Mouse (Mus musculus): Measurements from ENCODE around the gene Gpr165. TPM values are rescaled to one million over a fixed set of nuclear protein-coding genes. Genes with fewer than 3 reads are reported as not detected.

The Gpr165 gene
- polyA plus RNA-seq (2014; fragmentation: Nextera tagmentation; extraction: Ambion mirVana): 3.7 and 4.7 TPM in 2 replicates

DNA sequence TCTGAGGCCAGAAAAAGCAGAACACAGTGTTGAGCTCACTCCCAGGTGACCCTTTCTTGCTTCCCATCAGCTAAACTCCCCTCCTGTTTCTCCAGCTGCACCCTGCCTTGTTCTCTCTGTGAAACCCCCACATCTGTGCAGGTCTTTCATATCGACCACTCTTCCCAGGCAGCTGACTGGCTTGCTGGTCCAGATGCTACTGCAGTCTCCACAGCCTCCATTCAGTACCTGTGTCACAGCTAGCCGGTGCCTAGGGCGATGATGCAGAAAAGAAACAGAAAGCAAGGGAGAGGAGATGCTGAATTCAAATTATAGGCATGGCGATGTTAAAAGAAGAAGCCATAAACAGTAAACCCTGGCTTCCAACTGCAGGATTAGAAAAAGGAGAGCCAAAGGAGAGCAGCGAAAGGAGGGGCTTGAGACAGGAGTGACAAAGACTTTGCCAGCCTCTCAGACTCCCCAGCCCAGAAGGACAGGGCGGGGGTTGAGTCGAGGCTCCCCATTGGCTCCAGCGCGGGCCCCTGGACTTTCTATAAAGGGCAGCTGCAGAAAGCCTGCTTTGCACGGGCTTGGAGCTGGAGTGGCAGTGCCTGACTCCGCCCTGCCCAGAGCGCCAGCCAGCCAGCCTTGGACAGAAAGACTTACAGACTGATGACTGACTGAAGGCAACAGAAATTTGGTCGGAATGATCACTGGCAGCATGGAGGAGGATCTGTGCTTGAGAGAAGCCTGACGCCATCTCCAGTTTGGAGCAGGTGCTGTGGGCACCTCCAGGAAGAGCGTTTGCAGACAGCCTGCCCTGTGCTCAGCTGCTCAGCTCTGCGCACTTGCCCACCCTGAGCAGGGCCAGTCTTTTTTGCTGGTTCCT is at the start of gene Gpr165:
Gene Gpr165 (plus strand): TSS at position 535 of the 868 bp plus-strand sequence.
- DNase-seq (ENCODE audit: low spot score): peak; percentile 71
- peak within 1 kb of the TSS; percentile 31 for H3K4me3 ChIP-seq (ENCODE audit: low read depth, low read length)
- H3K36me3 ChIP-seq (ENCODE audit: control insufficient read depth, insufficient read depth, low read length): no peaks in the 10 kb centered on the region
- H3K27ac ChIP-seq (ENCODE audit: low read depth, low read length): no peak within 1 kb of the TSS
- ATAC-seq: peak; percentile 99
- WGBS: 35% methylated on average over 16 of the region's 16 CpGs
- H3K9ac ChIP-seq (ENCODE audit: low read length): peak within 1 kb of the TSS; percentile 60
- no peaks in the 10 kb centered on the region for H3K9me3 ChIP-seq (replicated peaks; ENCODE audit: control insufficient read depth, low read length)
- no peaks in the 10 kb centered on the region for H3K27me3 ChIP-seq (replicated peaks; ENCODE audit: control insufficient read depth, insufficient read depth, low read length)
- peak within 1 kb of the TSS; percentile 51 for H3K4me2 ChIP-seq (ENCODE audit: low read length)
- H3K4me1 ChIP-seq (ENCODE audit: control insufficient read depth, insufficient read depth, low read length): no peaks in the 10 kb centered on the region

GRCm38 (mm10) chrX:96674871-96675270 is 38.4 kb upstream of the Gpr165 start:
- no peak overlapping the region for H3K27ac ChIP-seq (ENCODE audit: low read depth, low read length)
- no peaks in the 10 kb centered on the region for H3K9me3 ChIP-seq (replicated peaks; ENCODE audit: control insufficient read depth, low read length)
- no peak for DNase-seq (ENCODE audit: low spot score)
- H3K4me3 ChIP-seq (ENCODE audit: low read depth, low read length): no peak overlapping the region
- no peak for ATAC-seq
- H3K9ac ChIP-seq (ENCODE audit: low read length): no peak overlapping the region
- no peaks in the 10 kb centered on the region for H3K4me1 ChIP-seq (ENCODE audit: control insufficient read depth, insufficient read depth, low read length)
- H3K27me3 ChIP-seq (replicated peaks; ENCODE audit: control insufficient read depth, insufficient read depth, low read length): no peaks in the 10 kb centered on the region
- no peaks in the 10 kb centered on the region for H3K36me3 ChIP-seq (ENCODE audit: control insufficient read depth, insufficient read depth, low read length)
- no peak overlapping the region for H3K4me2 ChIP-seq (ENCODE audit: low read length)
- 42% methylated on average over 1 of the region's 1 CpGs for WGBS

Measured in forebrain, embryonic 14.5 days (tissue).